Mouse (Mus musculus) 3T3-L1 (cell line): ENCODE data around the gene Rrp9.

Experiments used
- DNase-seq: peaks from one replicate; pipeline ENCODE4 v3.0.0-alpha.2; 2015; ENCODE audit warnings: low read depth, low spot score

Gene Rrp9

GRCm38 (mm10) chr9:106475663-106476001, at the start of gene Rrp9:
TSS of gene Rrp9 (plus strand) at chr9:106475963.
- DNase-seq, result no peak

- DNase-seq, result peak; percentile 33
Measured at GRCm38 (mm10) chr9:106428719-106429220, 47.0 kb upstream of the Rrp9 start.

GRCm38 (mm10) chr9:106429221-106430014, 46.3 kb upstream of the Rrp9 start, which contains the start of gene Rpl29:
TSS of gene Rpl29 (plus strand) at chr9:106429454.
- DNase-seq, result peak; percentile 96

DNA sequence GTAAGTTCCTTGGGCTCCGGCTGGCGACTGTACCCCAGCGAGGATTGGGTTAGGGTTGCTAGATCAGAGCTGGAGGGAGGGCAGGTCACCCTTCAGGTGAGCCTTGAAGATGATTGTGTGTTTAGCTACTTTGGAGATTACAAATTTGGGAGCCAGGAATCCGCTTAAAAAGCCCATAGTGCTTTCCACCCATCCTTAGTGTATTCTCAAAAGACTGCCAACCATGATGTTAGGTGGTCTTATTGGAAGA, 45.8 kb upstream of the Rrp9 start:
- no peak for DNase-seq

- DNase-seq, result no peak
Measured at GRCm38 (mm10) chr9:106433389-106433788, 42.4 kb upstream of the Rrp9 start.

- no peak for DNase-seq
Measured at GRCm38 (mm10) chr9:106436566-106436965, 39.2 kb upstream of the Rrp9 start.

DNA sequence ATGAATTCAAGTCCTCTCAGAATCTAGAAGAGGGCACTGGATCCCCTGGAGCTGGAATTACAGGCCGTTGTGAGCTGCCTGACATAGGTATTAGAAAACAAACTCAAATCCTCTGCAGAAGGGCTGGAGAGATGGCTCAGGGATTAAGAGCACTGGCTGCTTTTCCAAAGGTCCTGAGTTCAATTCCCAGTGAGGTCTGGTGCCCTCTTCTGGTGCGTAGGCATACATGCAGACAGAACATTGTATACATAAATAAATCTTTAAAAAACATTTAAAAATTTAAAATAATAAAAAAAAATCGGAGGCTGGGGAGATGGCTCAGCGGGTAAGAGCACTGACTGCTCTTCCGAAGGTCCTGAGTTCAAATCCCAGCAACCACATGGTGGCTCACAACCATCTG, 33.1 kb upstream of the Rrp9 start:
- no peak for DNase-seq

- no peak for DNase-seq
Measured at GRCm38 (mm10) chr9:106444836-106445235, 30.9 kb upstream of the Rrp9 start.

GRCm38 (mm10) chr9:106447348-106447747, 28.4 kb upstream of the Rrp9 start, which contains the start of the genes Abhd14b and Abhd14a:
TSS of gene Abhd14b (plus strand) at chr9:106447459.
TSS of gene Abhd14a (minus strand) at chr9:106447678.
- peak; percentile 93 for DNase-seq

- no peak for DNase-seq
Measured at GRCm38 (mm10) chr9:106447951-106448350, 27.8 kb upstream of the Rrp9 start.

- peak; percentile 76 for DNase-seq
Measured at GRCm38 (mm10) chr9:106448498-106449031, 27.2 kb upstream of the Rrp9 start.

DNA sequence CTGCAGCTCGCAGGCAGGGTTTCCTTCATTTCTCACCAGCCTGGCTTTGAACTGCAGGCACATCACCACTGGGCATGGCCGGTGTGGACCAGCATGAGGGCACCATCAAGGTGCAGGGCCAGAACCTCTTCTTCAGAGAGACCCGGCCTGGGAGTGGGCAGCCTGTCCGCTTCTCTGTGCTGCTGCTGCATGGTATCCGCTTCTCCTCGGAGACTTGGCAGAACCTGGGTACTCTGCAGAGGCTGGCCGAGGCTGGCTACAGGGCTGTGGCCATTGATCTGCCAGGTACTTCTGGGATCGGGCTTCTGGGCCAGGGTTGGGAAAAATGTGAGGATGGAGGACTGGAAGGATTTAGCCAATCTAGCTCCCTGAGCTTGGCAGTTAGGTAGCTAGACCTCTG, 25.8 kb upstream of the Rrp9 start:
- no peak for DNase-seq

- DNase-seq, result peak; percentile 88
Measured at GRCm38 (mm10) chr9:106450661-106451060, 25.1 kb upstream of the Rrp9 start.

GRCm38 (mm10) chr9:106451298-106451697, 24.5 kb upstream of the Rrp9 start:
- DNase-seq, result no peak

DNA sequence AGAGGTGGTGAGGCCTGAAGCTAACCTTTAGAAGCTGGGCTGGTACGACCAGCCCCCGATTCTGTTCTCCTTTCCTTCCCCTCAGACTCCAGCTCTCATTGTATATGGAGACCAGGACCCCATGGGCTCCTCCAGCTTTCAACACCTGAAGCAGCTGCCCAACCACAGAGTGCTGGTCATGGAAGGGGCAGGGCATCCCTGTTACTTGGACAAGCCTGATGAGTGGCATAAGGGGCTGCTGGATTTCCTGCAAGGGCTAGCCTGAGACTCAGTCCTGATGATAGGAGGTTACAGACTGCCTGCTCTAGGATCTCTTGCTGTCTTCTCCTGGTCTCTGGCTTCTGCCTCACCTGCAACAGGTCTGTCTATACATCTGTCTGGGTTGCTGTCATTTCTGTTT, 23.9 kb upstream of the Rrp9 start:
- DNase-seq, result no peak

DNA sequence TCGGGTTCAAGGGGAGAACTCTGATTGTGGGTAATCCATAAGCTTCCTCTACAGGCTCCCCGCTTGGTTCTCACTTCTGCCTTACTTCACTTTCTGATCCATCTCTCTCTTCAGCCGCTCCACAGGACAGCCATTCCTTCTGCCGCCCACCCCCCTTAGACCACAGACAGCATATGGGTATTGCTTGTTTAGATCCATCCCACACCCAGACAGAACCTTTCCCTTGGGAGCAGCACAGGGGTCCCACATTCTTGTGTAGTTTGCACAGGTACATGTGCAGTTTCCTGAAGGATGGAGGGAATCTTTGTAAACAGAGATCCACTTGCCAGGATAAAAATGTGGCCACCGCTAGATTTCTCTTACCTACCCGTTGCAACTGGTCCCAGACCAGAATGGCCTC, 23.4 kb upstream of the Rrp9 start:
- no peak for DNase-seq

DNA sequence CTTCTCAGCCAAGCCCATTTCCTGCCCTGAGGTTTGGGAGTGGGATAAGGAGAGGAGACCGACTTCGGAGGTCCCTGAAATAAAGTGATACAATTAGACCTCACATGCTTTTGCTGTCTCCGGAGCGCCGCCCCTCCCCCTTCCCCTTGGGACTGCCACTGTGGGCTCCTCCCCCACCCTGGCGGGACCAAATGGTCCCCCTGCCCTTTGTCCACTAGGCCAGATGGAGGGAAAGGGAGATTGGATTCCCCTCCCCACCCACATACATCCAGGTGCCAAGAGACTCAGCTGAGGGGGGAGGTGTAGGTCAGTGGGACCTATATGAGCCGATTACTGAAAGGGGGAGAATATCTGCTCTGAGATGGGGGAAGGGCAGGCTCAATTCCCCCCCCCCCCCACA, 22.9 kb upstream of the Rrp9 start:
- DNase-seq, result peak; percentile 41

- DNase-seq, result peak; percentile 73
Measured at GRCm38 (mm10) chr9:106453271-106454070, 22.3 kb upstream of the Rrp9 start, which contains the start of gene Pcbp4. TSS of gene Pcbp4 (plus strand) at chr9:106453291.

- peak; percentile 57 for DNase-seq
Measured at GRCm38 (mm10) chr9:106454071-106454761, 21.5 kb upstream of the Rrp9 start.

DNA sequence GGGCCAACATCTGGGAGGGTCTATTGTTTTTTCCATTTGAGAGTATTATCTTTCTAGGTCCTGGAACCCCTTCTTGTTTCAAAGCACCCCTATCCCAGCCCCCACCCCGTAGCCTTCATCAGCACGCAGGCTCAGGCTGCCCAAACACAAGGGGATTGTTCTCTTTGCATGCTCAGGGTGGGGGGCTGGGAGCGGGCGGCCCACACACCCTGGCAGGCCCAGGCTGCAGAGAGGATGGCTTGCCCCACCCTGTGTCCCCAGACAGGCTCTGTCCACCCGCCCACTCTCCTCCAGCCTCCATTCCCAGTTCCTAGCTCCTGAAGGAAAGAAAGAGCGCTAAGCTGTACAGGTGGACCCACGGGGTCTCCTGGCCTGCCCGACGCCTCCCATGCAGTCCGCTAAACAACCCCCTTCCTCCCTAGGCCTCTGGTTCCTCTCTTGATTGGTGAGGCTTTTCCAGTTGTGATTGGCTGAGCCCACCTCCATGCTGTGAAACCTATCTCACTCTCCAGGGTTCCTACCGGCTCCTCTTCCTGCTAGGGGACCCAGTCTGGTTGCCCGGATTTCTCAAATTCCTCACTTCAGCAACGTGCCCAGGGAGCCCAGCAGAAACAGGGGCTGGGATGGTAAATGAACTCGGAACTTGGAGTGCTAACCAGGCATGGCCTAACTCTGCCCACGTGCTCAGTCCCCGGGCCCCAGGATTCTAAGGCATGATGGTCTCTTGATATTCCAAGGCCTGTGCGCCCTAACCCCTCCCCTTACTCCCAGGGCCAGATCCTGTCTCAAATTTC, 20.7 kb upstream of the Rrp9 start:
- peak; percentile 67 for DNase-seq
